Mouse (Mus musculus) B cell, adult 2 months (primary cell): ENCODE results near the gene Cdc14a.

Source experiments
- DNase-seq, 2 experiments: peaks; one replicate each; pipeline ENCODE4 v3.0.0; 2022

The Cdc14a gene

GRCm38 (mm10) chr3:116263061-116263460 is 160.8 kb downstream of the Cdc14a start:
- DNase-seq, result no peak

GRCm38 (mm10) chr3:116256104-116256503 is 167.7 kb downstream of the Cdc14a start:
- no peak for DNase-seq

- no peak for DNase-seq
Measured at GRCm38 (mm10) chr3:116253077-116253531, 170.7 kb downstream of the Cdc14a start, which contains the start of gene Gpr88. Gene Gpr88 (minus strand): TSS chr3:116253503.

- no peak for DNase-seq
Measured at GRCm38 (mm10) chr3:116252255-116253040, 171.4 kb downstream of the Cdc14a start.

- DNase-seq, result no peak
Measured at GRCm38 (mm10) chr3:116251481-116252254, 172.2 kb downstream of the Cdc14a start.

GRCm38 (mm10) chr3:116249026-116249425 is 174.8 kb downstream of the Cdc14a start:
- no peak for DNase-seq

- DNase-seq, result no peak
Measured at GRCm38 (mm10) chr3:116244476-116244875, 179.4 kb downstream of the Cdc14a start.

- no peak for DNase-seq
Measured at GRCm38 (mm10) chr3:116242685-116243084, 181.1 kb downstream of the Cdc14a start.

- DNase-seq, result no peak
Measured at GRCm38 (mm10) chr3:116237527-116237926, 186.3 kb downstream of the Cdc14a start.

GRCm38 (mm10) chr3:116236856-116237255 is 187.0 kb downstream of the Cdc14a start:
- DNase-seq, result no peak

GRCm38 (mm10) chr3:116233515-116233914 is 190.3 kb downstream of the Cdc14a start:
- no peak for DNase-seq

- no peak for DNase-seq
Measured at GRCm38 (mm10) chr3:116232763-116233162, 191.1 kb downstream of the Cdc14a start.

- DNase-seq, result no peak
Measured at GRCm38 (mm10) chr3:116229336-116229735, 194.5 kb downstream of the Cdc14a start.

- no peak for DNase-seq
Measured at GRCm38 (mm10) chr3:116228360-116229245, 195.2 kb downstream of the Cdc14a start.

- no peak for DNase-seq
Measured at GRCm38 (mm10) chr3:116227383-116227782, 196.4 kb downstream of the Cdc14a start.

GRCm38 (mm10) chr3:116226915-116227314 is 196.9 kb downstream of the Cdc14a start:
- DNase-seq, result no peak
